8 mouse cellular contexts compared by ENCODE assay signal in genomic region chr12:118300754-118301071, GRCm38 (mm10). TPM values are rescaled to one million over a fixed set of nuclear protein-coding genes. Genes with fewer than 3 reads are reported as not detected.
A peak's percentile ranks its signal among the peaks of the same experiment; 100 is the strongest.
DNase-seq lines count a peak whose midpoint lies in the region; ATAC-seq and TF ChIP-seq lines count a peak whose summit lies in the region.

No protein-coding gene starts in this region.

- WGBS in heart, embryonic 13.5 days: 0% methylated on average over 13 of the region's 13 CpGs
- WGBS in forebrain, embryonic 15.5 days: 0% methylated on average over 13 of the region's 13 CpGs
- 1% methylated on average over 11 of the region's 13 CpGs for WGBS in liver, embryonic 16.5 days (ENCODE audit: insufficient replicate concordance)

- no peak for TF ChIP-seq POLR2A in ES-Bruce4 (IDR thresholded peaks at IDR 0.05; ENCODE audit: insufficient read depth, low read length)

- peak overlapping the region; percentile 80 for H3K4me3 ChIP-seq in heart, embryonic 13.5 days
- peak overlapping the region; percentile 92 for H3K4me3 ChIP-seq in ES-Bruce4 (ENCODE audit: low read depth, low read length)
- peak overlapping the region; percentile 73 for H3K4me3 ChIP-seq in forebrain, embryonic 15.5 days
- peak overlapping the region; percentile 100 for H3K4me3 ChIP-seq in liver, embryonic 16.5 days (ENCODE audit: low read depth, low read length)

- no peak for TF ChIP-seq CTCF in ES-Bruce4 (IDR thresholded peaks at IDR 0.05; ENCODE audit: low read depth, low read length)

- H3K9me3 ChIP-seq in heart, embryonic 13.5 days: no peaks in the 10 kb centered on the region
- no peaks in the 10 kb centered on the region for H3K9me3 ChIP-seq in ES-Bruce4 (replicated peaks; ENCODE audit: control insufficient read depth, insufficient read depth, low read length, poor library complexity, severe bottlenecking)
- no peaks in the 10 kb centered on the region for H3K9me3 ChIP-seq in forebrain, embryonic 15.5 days
- H3K9me3 ChIP-seq in liver, embryonic 16.5 days (replicated peaks; ENCODE audit: control insufficient read depth, low read length): no peaks in the 10 kb centered on the region

- H3K4me2 ChIP-seq in heart, embryonic 13.5 days: peak overlapping the region; percentile 76
- H3K4me2 ChIP-seq in forebrain, embryonic 15.5 days (replicated peaks): peak overlapping the region; percentile 52
- peak overlapping the region; percentile 73 for H3K4me2 ChIP-seq in liver, embryonic 16.5 days (ENCODE audit: low read depth, low read length)

- no peak for DNase-seq in heart, adult 9 months (ENCODE audit: low spot score in 2 of 2)
- DNase-seq in adrenal gland, adult 2 months: no peak
- DNase-seq in ovary, postnatal 10 days (ENCODE audit: low spot score): no peak
- DNase-seq in urinary bladder, adult 18-20 months (ENCODE audit: low spot score in 2 of 2): no peak

- H3K27ac ChIP-seq in heart, embryonic 13.5 days (replicated peaks): peak overlapping the region; percentile 95
- H3K27ac ChIP-seq in ES-Bruce4 (ENCODE audit: insufficient read depth, low read length): 0 out of 2 replicates have a peak overlapping the region, but pooled peaks have one; percentile 41
- H3K27ac ChIP-seq in forebrain, embryonic 15.5 days (replicated peaks): peak overlapping the region; percentile 99
- H3K27ac ChIP-seq in liver, embryonic 16.5 days (ENCODE audit: low read length): peak overlapping the region; percentile 98

- no peak for ATAC-seq in heart, embryonic 13.5 days (ENCODE audit: extremely low read depth, insufficient number of reproducible peaks, low FRiP score, low TSS enrichment)
- no peak for ATAC-seq in forebrain, embryonic 15.5 days (replicated peaks)
- ATAC-seq in liver, embryonic 16.5 days (ENCODE audit: low read depth): no peak

- no peaks in the 10 kb centered on the region for H3K27me3 ChIP-seq in heart, embryonic 13.5 days (replicated peaks)
- no peaks in the 10 kb centered on the region for H3K27me3 ChIP-seq in ES-Bruce4 (ENCODE audit: control insufficient read depth, insufficient read depth, low read length, poor library complexity, severe bottlenecking)
- H3K27me3 ChIP-seq in forebrain, embryonic 15.5 days: no peaks in the 10 kb centered on the region
- H3K27me3 ChIP-seq in liver, embryonic 16.5 days (ENCODE audit: control insufficient read depth, insufficient read depth, low read depth, low read length): no peaks in the 10 kb centered on the region

- TF ChIP-seq EP300 in ES-Bruce4 (IDR thresholded peaks at IDR 0.05; ENCODE audit: insufficient read depth, low read depth, low read length): no peak

- peaks cover 7% of the 10 kb centered on the region; the same call in 1 of the 2 replicates for H3K36me3 ChIP-seq in heart, embryonic 13.5 days
- H3K36me3 ChIP-seq in ES-Bruce4 (ENCODE audit: control insufficient read depth, insufficient read depth, low read length, poor library complexity, severe bottlenecking): no peaks in the 10 kb centered on the region
- no peaks in the 10 kb centered on the region for H3K36me3 ChIP-seq in forebrain, embryonic 15.5 days
- peaks cover 3% of the 10 kb centered on the region; the same call in 1 of the 2 replicates for H3K36me3 ChIP-seq in liver, embryonic 16.5 days (ENCODE audit: control insufficient read depth, insufficient read depth)

- H3K4me1 ChIP-seq in heart, embryonic 13.5 days: peaks cover 42% of the 10 kb centered on the region
- H3K4me1 ChIP-seq in ES-Bruce4 (ENCODE audit: control insufficient read depth, insufficient read depth, low read length): peaks cover 1% of the 10 kb centered on the region
- H3K4me1 ChIP-seq in forebrain, embryonic 15.5 days: peaks cover 46% of the 10 kb centered on the region
- peaks cover 47% of the 10 kb centered on the region for H3K4me1 ChIP-seq in liver, embryonic 16.5 days (ENCODE audit: control insufficient read depth, low read depth, low read length)

- peak overlapping the region; percentile 84 for H3K9ac ChIP-seq in heart, embryonic 13.5 days
- H3K9ac ChIP-seq in ES-Bruce4 (ENCODE audit: low read depth, poor library complexity, severe bottlenecking): peak overlapping the region; percentile 93
- H3K9ac ChIP-seq in forebrain, embryonic 15.5 days (replicated peaks): peak overlapping the region; percentile 74
- peak overlapping the region; percentile 84 for H3K9ac ChIP-seq in liver, embryonic 16.5 days (ENCODE audit: low read depth, low read length)

RNA-seq across cellular contexts. Expression of gene Sp4, which starts 0.5 kb away (rescaled TPM):
- 5.6 and 6.0 TPM in 2 replicates for polyA plus RNA-seq in heart, embryonic 13.5 days (2015; fragmentation: Nextera tagmentation; extraction: Ambion mirVana)
- 11.5 and 14.3 TPM in 2 replicates for polyA plus RNA-seq in ES-Bruce4 (2011; ENCODE audit: insufficient read depth, insufficient read length, low read depth, missing spikeins)
- polyA plus RNA-seq in forebrain, embryonic 15.5 days (2015; fragmentation: Nextera tagmentation; extraction: Ambion mirVana): 24.6 and 24.9 TPM in 2 replicates
- 5.7 and 6.0 TPM in 2 replicates for polyA plus RNA-seq in liver, embryonic 16.5 days (2015; fragmentation: Nextera tagmentation; extraction: Ambion mirVana)
- total RNA-seq in adrenal gland, adult 2 months (2021): 1 to 10 TPM; 7.4 to 7.8 TPM
- 1.3 and 1.8 TPM in 2 replicates for polyA plus RNA-seq in adrenal gland, adult 2 months (2012; rRNA removed)

Comparison
In these comparisons a context has a peak if more than half of its experiments do, and no peak if none do; other contexts are left out.
1. H3K27ac ChIP-seq: peak in every context shown above with its lines; median percentile 99 in forebrain, embryonic 15.5 days; 98 in liver, embryonic 16.5 days; 95 in heart, embryonic 13.5 days; 41 in ES-Bruce4.